Mouse (Mus musculus) heart, embryonic 14.5 days (tissue): ENCODE measurements at regions not wholly inside any gene's neighbourhood (a gene's known extent, or its start where the extent isn't known, plus 50 kb on each side); places are given as distances from the start of the nearest gene placed in this dataset.

Experiments
- ATAC-seq: fragments of 200-750 bp; cut with Nextera tagmentation; 2 replicates; pipeline ENCODE4 v1.8.0; 2017; ENCODE audit warnings: low read depth, moderate TSS enrichment; ENCODE audit not compliant: insufficient number of reproducible peaks, insufficient read depth, low FRiP score
- H3K27ac ChIP-seq, 2 experiments: fragments of 200-500 bp in 1 of 2; fragments of 300-500 bp in 1 of 2; sonication (generic) in 1 of 2; replicated peaks in 1 of 2; 2 replicates each; pipeline ENCODE4 v1.5.1; 2012 to 2014; ENCODE audit warnings: low read depth in 2 of 2, low read length in 2 of 2, control low read depth in 1 of 2, mild to moderate bottlenecking in 1 of 2, mixed read lengths in 1 of 2; ENCODE audit not compliant: control insufficient read depth in 1 of 2, insufficient read depth in 1 of 2
- H3K27me3 ChIP-seq: fragments of 300-500 bp; sonication (generic); 2 replicates; pipeline ENCODE4 v1.6.1; 2014; ENCODE audit warnings: mild to moderate bottlenecking, low read length, control low read depth; ENCODE audit not compliant: control insufficient read depth, insufficient read depth
- H3K36me3 ChIP-seq: fragments of 300-500 bp; sonication (generic); 2 replicates; pipeline ENCODE4 v1.6.1; 2014; ENCODE audit warnings: mild to moderate bottlenecking, control low read depth, low read length, mixed read lengths; ENCODE audit not compliant: control insufficient read depth, insufficient read depth
- H3K4me1 ChIP-seq, 2 experiments: fragments of 200-500 bp in 1 of 2; fragments of 300-500 bp in 1 of 2; sonication (generic) in 1 of 2; 2 replicates each; pipeline ENCODE4 v1.6.1; 2012 to 2014; ENCODE audit warnings: low read length in 2 of 2, control low read depth in 1 of 2, mixed read lengths in 1 of 2; ENCODE audit not compliant: control insufficient read depth in 2 of 2, insufficient read depth in 2 of 2
- H3K4me2 ChIP-seq: fragments of 300-500 bp; sonication (generic); 2 replicates; pipeline ENCODE4 v1.6.1; 2014; ENCODE audit warnings: mild to moderate bottlenecking, low read length
- H3K4me3 ChIP-seq, 2 experiments: fragments of 200-500 bp in 1 of 2; fragments of 300-500 bp in 1 of 2; sonication (generic) in 1 of 2; 2 replicates each; pipeline ENCODE4 v1.5.1; 2012 to 2014; ENCODE audit warnings: low read length in 2 of 2, mild to moderate bottlenecking in 2 of 2, control low read depth in 1 of 2, low read depth in 1 of 2, moderate library complexity in 1 of 2; ENCODE audit not compliant: control insufficient read depth in 1 of 2, insufficient read depth in 1 of 2
- H3K9ac ChIP-seq: fragments of 300-500 bp; sonication (generic); 2 replicates; pipeline ENCODE4 v1.6.1; 2014; ENCODE audit warnings: mild to moderate bottlenecking, low read length
- H3K9me3 ChIP-seq: fragments of 300-500 bp; sonication (generic); 2 replicates; pipeline ENCODE4 v1.6.1; 2016; ENCODE audit warnings: low read length, control low read depth; ENCODE audit not compliant: control insufficient read depth
- WGBS: fragments of 180-500 bp; shearing (Covaris S2); extraction: QIAGEN DNeasy Blood & Tissue Kit; methylation state at CpG from one replicate; pipeline ENCODE4 v1.1.7; 2014; 5-methylcytosine and 5-hydroxymethylcytosine counted together

- Histone ChIP-seq H3K4me2 (no peak overlapping the region), H3K27ac (no peak overlapping the region), H3K9ac (no peak overlapping the region), H3K36me3 (no peaks in the 10 kb centered on the region), H3K4me3 (no peak overlapping the region), H3K9me3 (no peaks in the 10 kb centered on the region), H3K4me1 (peaks cover 6 to 9% of the 10 kb centered on the region in 2 experiments), H3K27me3 (no peaks in the 10 kb centered on the region)
- ATAC-seq: no peak
- 61% methylated on average over 2 of the region's 2 CpGs for WGBS
Measured at GRCm38 (mm10) chr5:16468560-16468959, 84.7 kb upstream of the Hgf start.

- H3K9ac ChIP-seq: no peak overlapping the region
- H3K36me3 ChIP-seq: no peaks in the 10 kb centered on the region
- H3K4me1 ChIP-seq: peaks cover 6 to 9% of the 10 kb centered on the region in 2 experiments
- ATAC-seq: no peak
- no peak overlapping the region for H3K4me3 ChIP-seq
- WGBS: 63% methylated on average over 2 of the region's 2 CpGs
- no peak overlapping the region for H3K27ac ChIP-seq
- H3K4me2 ChIP-seq: peak overlapping the region; percentile 59; the same call in 1 of the 2 replicates
- H3K9me3 ChIP-seq: no peaks in the 10 kb centered on the region
- H3K27me3 ChIP-seq: no peaks in the 10 kb centered on the region
Measured at GRCm38 (mm10) chr5:16469221-16469620, 84.1 kb upstream of the Hgf start.

- Histone ChIP-seq H3K36me3 (no peaks in the 10 kb centered on the region), H3K4me3 (peak overlapping the region; percentile 20 to 29; a peak in 3 of 4 replicates), H3K4me1 (peaks cover 6 to 9% of the 10 kb centered on the region in 2 experiments), H3K4me2 (peak overlapping the region; percentile 59), H3K27me3 (no peaks in the 10 kb centered on the region), H3K9ac (0 out of 2 replicates have a peak overlapping the region, but pooled peaks have one; percentile 36), H3K9me3 (no peaks in the 10 kb centered on the region), H3K27ac (peak overlapping the region; percentile 55 to 72)
- WGBS: 36% methylated on average over 13 of the region's 13 CpGs
- ATAC-seq: peak; percentile 66; the same call in 1 of the 2 replicates
Measured at GRCm38 (mm10) chr5:16469644-16470275, 83.5 kb upstream of the Hgf start.

GRCm38 (mm10) chr5:16470366-16470982, 82.8 kb upstream of the Hgf start:
- Histone ChIP-seq H3K9ac (no peak overlapping the region), H3K4me3 (peak overlapping the region in 1 of 2 experiments; percentile 20; a peak in 2 of 4 replicates), H3K27me3 (no peaks in the 10 kb centered on the region), H3K4me2 (peak overlapping the region; percentile 59), H3K4me1 (peaks cover 6 to 9% of the 10 kb centered on the region in 2 experiments), H3K27ac (peak overlapping the region; percentile 55 to 72; a peak in 3 of 4 replicates), H3K9me3 (no peaks in the 10 kb centered on the region), H3K36me3 (no peaks in the 10 kb centered on the region)
- WGBS: 22% methylated on average over 10 of the region's 10 CpGs
- ATAC-seq: no peak; the same call in 1 of the 2 replicates

- Histone ChIP-seq H3K9me3 (no peaks in the 10 kb centered on the region), H3K4me2 (no peak overlapping the region), H3K27me3 (no peaks in the 10 kb centered on the region), H3K9ac (no peak overlapping the region), H3K27ac (no peak overlapping the region), H3K4me1 (no peaks in the 10 kb centered on the region), H3K36me3 (no peaks in the 10 kb centered on the region), H3K4me3 (no peak overlapping the region)
- 67% methylated on average over 1 of the region's 1 CpGs for WGBS
- no peak for ATAC-seq
Measured at GRCm38 (mm10) chr5:16487969-16488368, 65.3 kb upstream of the Hgf start.

GRCm38 (mm10) chr5:16489803-16490202, 63.5 kb upstream of the Hgf start:
- Histone ChIP-seq H3K4me2 (no peak overlapping the region), H3K36me3 (no peaks in the 10 kb centered on the region), H3K4me1 (no peaks in the 10 kb centered on the region), H3K4me3 (no peak overlapping the region), H3K27ac (no peak overlapping the region), H3K9ac (no peak overlapping the region), H3K27me3 (no peaks in the 10 kb centered on the region), H3K9me3 (no peaks in the 10 kb centered on the region)
- ATAC-seq: no peak

DNA sequence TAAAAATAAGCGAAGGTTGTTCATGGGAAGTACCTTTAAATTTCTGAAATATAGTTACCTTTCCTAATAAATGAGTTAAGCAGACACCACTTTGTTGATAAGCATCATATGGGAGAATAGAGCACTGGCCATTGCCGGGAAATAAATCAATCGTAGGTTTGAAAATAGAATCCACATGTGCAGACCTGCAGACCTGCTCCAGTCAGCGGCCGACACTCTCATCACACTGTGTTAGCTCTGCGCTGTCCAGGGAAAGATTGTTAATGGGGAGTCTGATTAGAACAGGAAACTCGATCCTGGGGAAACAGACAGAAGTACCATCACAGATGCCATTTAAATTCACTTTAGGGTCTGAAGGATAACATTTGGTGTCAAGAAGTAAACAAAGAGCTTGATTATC, 53.4 kb upstream of the Hgf start:
- Histone ChIP-seq H3K27me3 (no peaks in the 10 kb centered on the region), H3K4me2 (no peak overlapping the region), H3K27ac (no peak overlapping the region), H3K4me3 (no peak overlapping the region), H3K9me3 (no peaks in the 10 kb centered on the region), H3K36me3 (no peaks in the 10 kb centered on the region), H3K4me1 (no peaks in the 10 kb centered on the region), H3K9ac (no peak overlapping the region)
- no peak for ATAC-seq
- 38% methylated on average over 7 of the region's 7 CpGs for WGBS
